Mouse (Mus musculus): ENCODE measurements around the gene Ndufa7.
"Not testable (repeated sequence)": the region's sequence is repeated elsewhere in the genome, so short reads cannot be mapped to it uniquely, and the experiment has no call there.

Gene Ndufa7

GRCm38 (mm10) chr17:33875797-33876196 is 51.4 kb downstream of the Ndufa7 start:
- in situ Hi-C loops (cut with MseI, MboI): not testable (repeated sequence)

DNA sequence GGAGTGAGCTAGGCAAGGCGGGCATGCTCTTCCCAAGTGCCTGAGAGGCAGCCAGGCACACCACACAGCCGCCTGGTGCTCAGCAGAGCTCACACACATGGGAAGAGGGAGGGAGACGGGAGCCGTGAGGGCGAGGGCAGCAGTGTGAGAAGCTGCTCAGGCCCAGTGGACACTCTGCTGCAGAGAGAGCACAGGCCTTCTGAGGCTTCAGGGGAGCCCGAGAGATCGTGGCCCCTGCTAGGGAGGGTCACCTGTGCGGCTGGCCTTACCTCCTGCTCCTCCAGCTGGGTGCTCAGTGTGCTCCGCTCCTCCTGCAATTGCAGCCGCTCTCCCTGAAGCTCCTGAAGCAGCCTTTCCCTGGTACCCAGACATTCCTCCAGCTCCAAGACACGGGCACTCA is 59.9 kb downstream of the Ndufa7 start:
- in situ Hi-C loops (cut with MseI, MboI): not testable (repeated sequence)

DNA sequence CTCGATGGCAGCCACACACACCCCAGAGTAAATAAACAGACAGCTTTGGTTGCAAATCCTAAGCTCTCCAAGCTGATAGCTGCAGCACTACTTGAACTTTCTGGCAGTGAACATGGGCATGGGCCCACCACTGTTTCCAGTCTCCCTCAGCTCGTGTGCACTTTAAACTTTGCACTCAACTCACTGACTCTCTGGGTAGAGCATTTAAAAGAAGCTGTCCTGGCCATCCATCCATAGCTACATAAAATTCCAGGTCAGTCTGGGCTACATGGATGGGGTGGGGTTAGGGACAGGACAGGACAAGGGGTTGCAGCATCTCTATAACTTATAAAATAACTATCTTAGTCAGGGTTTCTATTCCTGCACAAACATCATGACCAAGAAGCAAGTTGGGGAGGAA is 63.4 kb downstream of the Ndufa7 start:
- in situ Hi-C loops (cut with MseI, MboI): not testable (repeated sequence)
